Mouse (Mus musculus): ENCODE results near the gene Copz2. TPM values are rescaled to one million over a fixed set of nuclear protein-coding genes. Genes with fewer than 3 reads are reported as not detected.
A peak's percentile ranks its signal among the peaks of the same experiment; 100 is the strongest.

Gene Copz2
- polyA plus RNA-seq, 1 experiment: 15.8 TPM

DNA sequence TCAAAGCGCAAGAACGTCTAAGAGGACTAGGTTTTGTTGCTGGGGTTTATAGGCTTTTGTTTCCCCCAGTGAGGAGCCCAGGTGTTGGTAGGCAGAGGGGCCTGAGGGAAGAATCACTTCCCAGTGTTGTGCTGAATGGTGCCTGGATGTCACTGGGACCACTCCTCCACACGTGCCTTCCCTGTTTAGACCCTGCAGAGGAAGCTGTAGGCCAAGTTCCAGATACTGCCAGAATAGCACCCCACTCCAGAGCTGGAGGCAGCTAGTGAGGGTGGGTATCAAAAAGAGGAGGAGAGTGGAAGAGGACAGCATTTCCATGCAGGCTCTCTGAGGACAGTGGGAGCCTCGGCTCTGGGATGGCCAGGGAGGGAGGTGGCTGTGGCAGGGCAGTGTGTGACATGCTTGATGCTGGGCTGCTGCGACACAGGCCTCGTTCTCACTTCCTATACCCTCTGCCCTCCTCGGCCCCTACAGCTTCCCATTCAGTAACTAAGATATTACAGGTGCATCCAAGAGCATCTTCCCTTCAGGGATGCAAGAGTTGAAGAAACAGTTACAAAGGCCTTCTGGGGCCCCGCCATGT lies 31.5 kb upstream of the Copz2 start:
- no peak for DNase-seq (ENCODE audit: low read depth)
- TF ChIP-seq CTCF (IDR thresholded peaks at IDR 0.05; ENCODE audit: borderline replicate concordance, extremely low read depth, insufficient read depth, insufficient read length): no peak
- no peak for TF ChIP-seq POLR2A (IDR thresholded peaks at IDR 0.05; ENCODE audit: borderline replicate concordance, extremely low read depth, insufficient read depth, insufficient read length, poor library complexity, severe bottlenecking)

DNA sequence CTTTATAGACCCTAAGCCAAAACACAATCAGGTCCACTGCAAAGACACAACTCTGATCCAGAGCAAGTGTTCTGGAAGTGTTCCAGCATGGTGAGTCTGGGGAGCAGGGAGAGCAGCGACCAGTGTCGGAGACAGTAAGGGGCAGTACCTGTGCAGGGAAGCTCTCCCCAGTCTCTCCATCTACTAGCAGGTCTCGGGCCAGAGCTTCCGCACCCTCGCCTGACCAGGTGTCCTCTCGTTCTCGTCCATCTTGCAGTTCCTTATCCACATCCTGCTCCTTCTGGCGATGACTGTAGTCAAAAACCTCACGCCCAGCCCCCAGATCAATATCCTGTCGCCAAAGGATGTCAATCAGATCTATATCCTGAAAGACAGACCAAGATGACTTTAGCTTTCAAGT lies 27.7 kb upstream of the Copz2 start:
- no peak for DNase-seq (ENCODE audit: low read depth)

DNA sequence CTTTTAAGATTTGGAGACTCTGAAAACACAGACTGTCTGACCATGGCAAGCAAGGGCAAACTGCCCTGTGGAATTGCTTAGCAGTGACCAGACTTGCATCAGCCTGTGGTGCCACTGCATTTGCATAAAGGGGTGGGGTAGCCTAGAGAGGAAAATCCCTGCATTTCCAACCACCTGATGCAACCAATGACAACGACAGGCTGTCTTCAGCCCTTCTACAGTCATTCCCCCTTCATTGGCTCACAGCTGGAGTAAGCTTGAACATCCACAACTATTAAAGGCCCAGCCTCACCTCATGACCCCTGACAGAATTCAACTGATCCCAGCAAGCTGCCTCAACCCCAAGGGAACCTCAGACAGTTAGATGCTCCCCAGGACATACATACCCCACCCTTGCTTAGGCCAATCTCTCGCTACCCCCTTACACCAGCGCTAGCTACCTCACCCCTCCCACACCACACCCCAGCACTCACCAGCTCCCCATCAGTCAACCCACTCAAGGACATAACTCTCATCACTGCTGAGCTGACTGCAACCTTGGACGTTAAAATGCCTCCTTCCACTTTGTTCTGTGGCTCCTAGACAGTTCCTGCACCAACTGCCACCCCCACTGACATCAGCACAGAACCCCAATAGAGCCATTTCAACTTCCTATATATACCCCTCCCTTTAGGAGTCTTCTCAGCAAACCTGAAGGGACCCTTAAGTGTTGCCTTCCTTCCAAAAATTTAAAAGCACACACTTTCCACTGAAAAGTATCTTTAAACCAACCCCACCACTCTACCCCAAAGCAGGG lies 26.8 kb upstream of the Copz2 start:
- DNase-seq (ENCODE audit: low read depth): no peak
- no peak for TF ChIP-seq CTCF (IDR thresholded peaks at IDR 0.05; ENCODE audit: borderline replicate concordance, extremely low read depth, insufficient read depth, insufficient read length)
- TF ChIP-seq POLR2A (IDR thresholded peaks at IDR 0.05; ENCODE audit: borderline replicate concordance, extremely low read depth, insufficient read depth, insufficient read length, poor library complexity, severe bottlenecking): no peak

More for the DNA sequence above, 27.7 kb upstream of the Copz2 start:
- TF ChIP-seq POLR2A (IDR thresholded peaks at IDR 0.05; ENCODE audit: borderline replicate concordance, extremely low read depth, insufficient read depth, insufficient read length, poor library complexity, severe bottlenecking) (no peak), CTCF (IDR thresholded peaks at IDR 0.05; ENCODE audit: borderline replicate concordance, extremely low read depth, insufficient read depth, insufficient read length) (no peak)

DNA sequence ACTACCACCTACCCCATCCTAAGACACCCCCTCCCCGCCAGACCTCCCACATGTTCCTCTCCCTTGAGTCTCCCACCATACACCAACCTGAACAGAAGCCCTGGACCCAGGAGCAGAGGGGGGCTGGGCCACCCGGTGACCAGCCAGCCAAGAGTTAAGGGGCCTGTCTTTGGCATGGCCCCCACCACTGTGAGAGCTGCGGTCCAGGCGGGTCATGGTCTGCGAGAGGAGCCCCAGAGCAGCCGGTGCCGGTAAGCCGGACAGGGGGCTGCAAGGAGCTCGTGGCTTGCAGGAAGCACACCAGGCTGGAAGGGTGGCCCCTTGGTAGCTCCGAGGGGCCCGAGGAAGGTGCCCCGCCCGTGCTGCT lies 26.2 kb upstream of the Copz2 start:
- DNase-seq (ENCODE audit: low read depth): no peak
- TF ChIP-seq POLR2A (IDR thresholded peaks at IDR 0.05; ENCODE audit: borderline replicate concordance, extremely low read depth, insufficient read depth, insufficient read length, poor library complexity, severe bottlenecking) (no peak), CTCF (IDR thresholded peaks at IDR 0.05; ENCODE audit: borderline replicate concordance, extremely low read depth, insufficient read depth, insufficient read length) (no peak)

DNA sequence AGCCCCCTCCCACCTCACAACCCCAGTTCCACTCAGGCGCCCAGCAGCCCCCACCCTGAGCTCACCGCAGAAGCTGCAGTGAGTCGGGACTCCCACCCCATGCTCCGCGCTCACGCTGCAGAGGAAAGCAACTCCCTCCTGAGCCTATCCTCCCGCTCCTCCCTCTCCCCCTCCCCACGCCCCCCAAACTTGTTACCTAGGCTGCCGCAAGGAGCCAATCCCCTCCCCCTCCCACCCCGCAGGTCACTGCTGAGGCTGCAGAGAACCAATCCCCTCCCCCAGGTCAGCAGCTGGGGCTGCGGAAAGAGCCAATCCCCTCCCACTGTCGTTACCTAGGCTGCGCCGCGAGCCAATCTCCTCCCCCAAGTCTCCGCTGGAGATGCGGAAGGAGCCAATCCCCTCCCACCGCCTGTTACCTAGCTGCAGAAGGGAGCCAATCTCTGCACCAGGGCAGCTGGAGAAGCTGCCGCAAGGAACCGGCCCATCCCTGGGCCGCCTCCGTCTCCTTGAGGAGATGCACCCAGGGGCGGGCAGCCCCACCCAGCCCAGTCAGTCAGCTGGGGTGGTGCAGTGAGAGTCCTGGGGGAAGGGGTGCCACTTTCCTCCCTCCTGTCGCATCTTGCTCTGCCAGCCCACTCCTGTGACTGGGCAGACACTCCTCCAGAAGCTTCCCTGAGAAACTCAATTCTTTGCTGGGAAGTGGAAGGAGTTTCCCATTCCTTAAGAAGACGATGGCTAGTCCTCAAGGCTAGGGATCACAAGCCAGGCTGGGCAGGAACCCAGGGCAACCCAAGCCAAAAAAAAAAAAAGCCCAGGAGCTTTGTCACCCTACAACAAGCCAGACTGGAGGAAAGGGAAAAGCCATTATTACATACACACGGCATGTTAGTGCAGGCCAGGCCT lies 25.5 kb upstream of the Copz2 start:
- TF ChIP-seq POLR2A (IDR thresholded peaks at IDR 0.05; ENCODE audit: borderline replicate concordance, extremely low read depth, insufficient read depth, insufficient read length, poor library complexity, severe bottlenecking) (no peak), CTCF (IDR thresholded peaks at IDR 0.05; ENCODE audit: borderline replicate concordance, extremely low read depth, insufficient read depth, insufficient read length) (no peak)
- DNase-seq (ENCODE audit: low read depth): peak; percentile 98

DNA sequence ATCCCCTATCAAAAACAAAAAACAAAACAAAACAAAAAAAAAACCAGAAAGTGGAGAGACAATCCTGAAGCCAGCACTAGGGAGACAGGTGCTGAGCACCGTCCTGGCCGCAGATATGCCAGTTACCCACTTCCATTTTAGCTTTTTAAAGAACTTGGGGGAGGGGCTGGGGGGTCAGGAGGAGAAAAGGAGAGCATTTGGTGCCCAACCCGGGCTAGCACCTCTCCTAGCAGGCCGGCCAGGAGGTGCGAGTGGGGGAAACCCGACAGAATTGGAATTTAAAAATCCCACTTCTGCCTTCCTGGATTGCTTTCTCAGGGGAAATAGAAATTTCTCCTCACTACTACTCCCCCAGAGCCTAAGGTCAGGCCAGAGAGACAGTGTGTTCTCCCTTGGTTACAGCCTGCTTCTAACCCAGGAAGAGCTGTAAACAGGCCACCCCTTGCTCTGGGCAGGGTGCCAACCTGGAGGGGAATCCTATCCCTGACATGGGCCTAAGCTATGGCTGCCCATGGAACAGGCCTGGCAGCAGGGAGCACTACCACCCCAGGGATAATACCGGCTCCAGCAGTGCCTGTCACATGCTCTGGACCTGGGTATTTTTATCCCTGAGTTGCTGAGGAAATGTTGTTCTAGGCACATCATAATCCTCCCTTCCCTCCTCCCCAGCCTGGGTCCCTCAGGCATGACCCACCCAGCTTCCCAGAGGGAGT lies 24.7 kb upstream of the Copz2 start:
- no peak for TF ChIP-seq POLR2A (IDR thresholded peaks at IDR 0.05; ENCODE audit: borderline replicate concordance, extremely low read depth, insufficient read depth, insufficient read length, poor library complexity, severe bottlenecking)
- no peak for TF ChIP-seq CTCF (IDR thresholded peaks at IDR 0.05; ENCODE audit: borderline replicate concordance, extremely low read depth, insufficient read depth, insufficient read length)
- peak; percentile 72 for DNase-seq (ENCODE audit: low read depth)

DNA sequence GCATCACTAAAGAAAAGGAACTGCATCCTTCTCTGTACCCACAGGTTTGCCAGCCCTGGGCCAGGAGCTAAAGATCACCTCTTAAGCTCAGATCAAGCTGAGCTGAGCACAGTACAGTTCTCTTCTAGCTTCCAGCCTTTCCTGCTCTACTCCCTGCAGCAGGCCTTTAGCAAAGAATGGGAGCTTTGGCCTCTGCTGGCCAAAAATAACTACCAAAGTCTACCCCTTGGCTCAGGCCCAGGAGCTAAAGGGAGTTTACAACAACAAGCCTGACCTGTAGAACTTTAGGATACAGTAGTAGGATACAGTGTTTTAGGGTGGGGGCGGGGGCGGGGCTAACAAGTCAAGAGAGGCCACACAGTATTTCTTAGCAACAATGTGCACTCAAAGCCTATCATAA lies 23.2 kb upstream of the Copz2 start:
- DNase-seq (ENCODE audit: low read depth): no peak
- TF ChIP-seq CTCF (IDR thresholded peaks at IDR 0.05; ENCODE audit: borderline replicate concordance, extremely low read depth, insufficient read depth, insufficient read length): no peak
- no peak for TF ChIP-seq POLR2A (IDR thresholded peaks at IDR 0.05; ENCODE audit: borderline replicate concordance, extremely low read depth, insufficient read depth, insufficient read length, poor library complexity, severe bottlenecking)

DNA sequence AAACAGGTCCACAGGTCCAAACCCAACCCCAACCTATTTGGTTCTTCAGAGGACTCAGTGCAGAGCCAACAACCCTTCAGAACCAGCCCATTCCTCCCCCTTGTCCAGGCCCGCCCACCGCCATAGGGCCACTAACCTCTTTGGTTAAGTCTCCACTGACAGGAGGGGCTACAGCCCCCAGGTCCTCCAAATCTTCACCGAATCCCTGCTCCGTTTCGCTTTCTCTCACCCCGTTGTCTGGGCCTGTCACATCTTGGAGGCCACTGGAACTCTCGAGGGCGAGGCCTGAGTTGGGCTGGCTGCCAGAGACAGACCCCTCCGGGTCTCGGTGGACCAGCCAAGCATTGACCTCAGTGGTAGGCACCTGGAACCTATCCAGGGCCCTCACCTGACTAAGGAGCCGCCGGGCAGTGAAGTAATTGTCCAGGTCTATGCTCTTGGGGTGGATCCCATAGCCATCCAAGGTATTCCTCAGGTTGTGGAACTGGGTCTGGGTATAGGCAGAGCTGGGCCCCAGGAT lies 22.5 kb upstream of the Copz2 start:
- no peak for DNase-seq (ENCODE audit: low read depth)
- no peak for TF ChIP-seq CTCF (IDR thresholded peaks at IDR 0.05; ENCODE audit: borderline replicate concordance, extremely low read depth, insufficient read depth, insufficient read length)
- no peak for TF ChIP-seq POLR2A (IDR thresholded peaks at IDR 0.05; ENCODE audit: borderline replicate concordance, extremely low read depth, insufficient read depth, insufficient read length, poor library complexity, severe bottlenecking)

DNA sequence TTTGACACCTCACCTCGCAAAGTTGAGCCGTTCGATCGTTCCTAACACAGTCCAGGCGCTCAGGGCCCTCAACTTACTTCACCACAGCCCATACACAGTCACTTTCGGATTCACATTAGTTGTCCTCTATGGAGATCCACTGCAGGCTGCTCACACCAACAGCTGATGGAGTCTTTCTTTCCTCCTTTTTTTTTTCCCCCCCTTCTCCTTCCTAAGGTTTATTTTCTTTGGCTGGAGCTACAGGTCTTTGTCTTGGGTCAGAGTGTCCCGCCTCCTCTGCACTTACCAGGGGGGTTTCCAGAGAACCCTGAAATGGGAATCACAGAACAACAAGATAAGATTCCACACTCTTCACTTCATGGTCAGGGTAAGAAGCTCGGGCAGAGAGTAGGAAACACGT lies 21.8 kb upstream of the Copz2 start:
- no peak for DNase-seq (ENCODE audit: low read depth)
- TF ChIP-seq POLR2A (IDR thresholded peaks at IDR 0.05; ENCODE audit: borderline replicate concordance, extremely low read depth, insufficient read depth, insufficient read length, poor library complexity, severe bottlenecking) (no peak), CTCF (IDR thresholded peaks at IDR 0.05; ENCODE audit: borderline replicate concordance, extremely low read depth, insufficient read depth, insufficient read length) (no peak)

DNA sequence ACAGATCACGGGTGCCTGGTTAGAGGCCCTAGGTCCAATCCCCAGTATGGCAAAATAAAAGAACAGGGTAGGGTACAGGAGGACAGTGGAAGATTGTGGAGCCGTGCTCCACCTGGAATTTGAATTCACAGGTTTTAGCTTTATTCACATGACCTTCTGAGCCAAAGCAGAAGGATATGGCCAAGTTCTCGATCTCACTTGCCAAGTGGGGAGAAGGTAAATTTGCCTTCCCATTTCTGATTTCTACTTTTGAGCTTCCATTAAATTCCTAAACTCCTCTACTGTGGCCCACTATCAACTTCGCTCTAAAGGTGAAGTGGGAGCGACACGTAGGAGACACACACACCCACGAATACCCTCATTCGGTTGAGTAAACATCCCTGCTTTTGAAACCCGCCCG lies 20.8 kb upstream of the Copz2 start:
- no peak for DNase-seq (ENCODE audit: low read depth)
- TF ChIP-seq CTCF (IDR thresholded peaks at IDR 0.05; ENCODE audit: borderline replicate concordance, extremely low read depth, insufficient read depth, insufficient read length) (no peak), POLR2A (IDR thresholded peaks at IDR 0.05; ENCODE audit: borderline replicate concordance, extremely low read depth, insufficient read depth, insufficient read length, poor library complexity, severe bottlenecking) (no peak)

Data from brain, embryonic 14.5 days (tissue).